Mouse (Mus musculus): ENCODE measurements around the gene Asns.
"Not testable (repeated sequence)": the region's sequence is repeated elsewhere in the genome, so short reads cannot be mapped to it uniquely, and the experiment has no call there.

The Asns gene

GRCm38 (mm10) chr6:7676194-7676901 is 16.7 kb downstream of the Asns start:
- DNase-seq (ENCODE audit: low spot score): no peak

- DNase-seq (ENCODE audit: low spot score): no peak
Observed at GRCm38 (mm10) chr6:7672438-7673253, 20.4 kb downstream of the Asns start.

GRCm38 (mm10) chr6:7671429-7671828 is 21.6 kb downstream of the Asns start:
- no peak for DNase-seq (ENCODE audit: low spot score)

GRCm38 (mm10) chr6:7670588-7670987 is 22.5 kb downstream of the Asns start:
- DNase-seq (ENCODE audit: low spot score): no peak

- no peak for DNase-seq (ENCODE audit: low spot score)
Observed at GRCm38 (mm10) chr6:7669721-7670120, 23.3 kb downstream of the Asns start.

GRCm38 (mm10) chr6:7668332-7668731 is 24.7 kb downstream of the Asns start:
- no peak for DNase-seq (ENCODE audit: low spot score)

GRCm38 (mm10) chr6:7665902-7666301 is 27.2 kb downstream of the Asns start:
- DNase-seq (ENCODE audit: low spot score): not testable (repeated sequence)

GRCm38 (mm10) chr6:7661455-7661854 is 31.6 kb downstream of the Asns start:
- no peak for DNase-seq (ENCODE audit: low spot score)

GRCm38 (mm10) chr6:7660377-7661080 is 32.5 kb downstream of the Asns start:
- no peak for DNase-seq (ENCODE audit: low spot score)

GRCm38 (mm10) chr6:7656601-7657000 is 36.5 kb downstream of the Asns start:
- DNase-seq (ENCODE audit: low spot score): no peak

GRCm38 (mm10) chr6:7648458-7648857 is 44.6 kb downstream of the Asns start:
- no peak for DNase-seq (ENCODE audit: low spot score)
